Mouse (Mus musculus) hindbrain, embryonic 14.5 days (tissue): ENCODE measurements at regions not wholly inside any gene's neighbourhood (a gene's known extent, or its start where the extent isn't known, plus 50 kb on each side); places are given as distances from the start of the nearest gene placed in this dataset.

Experiments
- ATAC-seq: fragments of 200-750 bp; cut with Nextera tagmentation; 2 replicates; pipeline ENCODE4 v1.8.0; 2017; ENCODE audit warnings: moderate number of reproducible peaks, mild to moderate bottlenecking, moderate TSS enrichment, moderate library complexity; ENCODE audit not compliant: low FRiP score
- DNase-seq: peaks from one replicate; pipeline ENCODE4 v3.0.0-alpha.2; 2015; ENCODE audit warnings: low spot score
- H3K27ac ChIP-seq: fragments of 300-500 bp; sonication (generic); 2 replicates; pipeline ENCODE4 v1.5.1; 2014; ENCODE audit warnings: mild to moderate bottlenecking, moderate library complexity
- H3K27me3 ChIP-seq: fragments of 300-500 bp; sonication (generic); 2 replicates; pipeline ENCODE4 v1.6.1; 2014; ENCODE audit warnings: mild to moderate bottlenecking, low read length, mixed read lengths; ENCODE audit not compliant: control insufficient read depth, insufficient read depth
- H3K36me3 ChIP-seq: fragments of 300-500 bp; sonication (generic); replicated peaks from 2 replicates; pipeline ENCODE4 v1.6.1; 2014; ENCODE audit not compliant: control insufficient read depth, insufficient read depth
- H3K4me1 ChIP-seq: fragments of 300-500 bp; sonication (generic); replicated peaks from 2 replicates; pipeline ENCODE4 v1.6.1; 2014; ENCODE audit warnings: antibody characterized with exemption, low read length, mixed read lengths; ENCODE audit not compliant: control insufficient read depth, insufficient read depth
- H3K4me2 ChIP-seq: fragments of 300-500 bp; sonication (generic); replicated peaks from 2 replicates; pipeline ENCODE4 v1.6.1; 2014; ENCODE audit warnings: mild to moderate bottlenecking, moderate library complexity
- H3K4me3 ChIP-seq: fragments of 300-500 bp; sonication (generic); replicated peaks from 2 replicates; pipeline ENCODE4 v1.5.1; 2014; ENCODE audit warnings: mild to moderate bottlenecking, low read length
- H3K9ac ChIP-seq: fragments of 300-500 bp; sonication (generic); 2 replicates; pipeline ENCODE4 v1.6.1; 2014
- H3K9me3 ChIP-seq: fragments of 300-500 bp; sonication (generic); 2 replicates; pipeline ENCODE4 v1.6.1; 2016; ENCODE audit warnings: low read length; ENCODE audit not compliant: control insufficient read depth
- WGBS: fragments of 180-500 bp; shearing (Covaris S2); extraction: QIAGEN DNeasy Blood & Tissue Kit; methylation state at CpG from one replicate; pipeline ENCODE4 v1.1.7; 2014; 5-methylcytosine and 5-hydroxymethylcytosine counted together

GRCm38 (mm10) chr12:27283964-27284363, 58.4 kb downstream of the Sox11 start:
- Histone ChIP-seq H3K27me3 (no peaks in the 10 kb centered on the region), H3K4me1 (no peaks in the 10 kb centered on the region), H3K36me3 (no peaks in the 10 kb centered on the region), H3K9ac (no peak overlapping the region), H3K27ac (no peak overlapping the region), H3K9me3 (no peaks in the 10 kb centered on the region), H3K4me3 (no peak overlapping the region), H3K4me2 (no peak overlapping the region)
- DNase-seq = no peak
- ATAC-seq = no peak
- WGBS = 69% methylated on average over 6 of the region's 6 CpGs

DNA sequence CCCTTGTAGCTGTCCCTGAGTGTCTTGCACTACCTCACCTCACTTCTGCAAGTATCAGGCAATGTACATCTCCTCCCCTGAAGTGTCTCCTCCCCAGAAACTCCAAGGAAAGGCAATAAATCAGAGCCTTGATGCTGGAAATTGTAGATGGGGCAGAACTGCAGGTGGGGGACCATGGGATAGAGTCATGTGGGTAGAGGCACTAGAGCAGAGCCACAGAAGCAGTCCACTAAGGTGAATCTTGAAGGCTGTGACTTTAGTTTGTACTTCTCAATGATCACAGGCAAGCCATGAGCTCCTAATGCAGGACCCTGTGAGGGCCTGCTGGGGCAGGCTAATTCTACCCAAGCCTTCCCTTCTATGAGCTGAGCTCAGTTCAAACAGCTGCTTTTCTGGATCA, 80.4 kb downstream of the Sox11 start:
- ATAC-seq (no peak), DNase-seq (no peak)
- Histone ChIP-seq H3K9ac (no peak overlapping the region), H3K27me3 (no peaks in the 10 kb centered on the region), H3K4me1 (no peaks in the 10 kb centered on the region), H3K36me3 (no peaks in the 10 kb centered on the region), H3K27ac (no peak overlapping the region), H3K4me2 (no peak overlapping the region), H3K4me3 (no peak overlapping the region), H3K9me3 (no peaks in the 10 kb centered on the region)

GRCm38 (mm10) chr12:27254125-27254524, 88.2 kb downstream of the Sox11 start:
- WGBS = 55% methylated on average over 3 of the region's 3 CpGs
- Histone ChIP-seq H3K27ac (no peak overlapping the region), H3K4me3 (no peak overlapping the region), H3K27me3 (no peaks in the 10 kb centered on the region), H3K9me3 (no peaks in the 10 kb centered on the region), H3K36me3 (no peaks in the 10 kb centered on the region), H3K4me1 (peaks cover 11% of the 10 kb centered on the region), H3K9ac (no peak overlapping the region), H3K4me2 (no peak overlapping the region)
- ATAC-seq = no peak
- peak; percentile 33 for DNase-seq

GRCm38 (mm10) chr12:27251521-27251920, 90.9 kb downstream of the Sox11 start:
- Histone ChIP-seq H3K27ac (no peak overlapping the region), H3K9ac (no peak overlapping the region), H3K27me3 (no peaks in the 10 kb centered on the region), H3K36me3 (no peaks in the 10 kb centered on the region), H3K4me3 (no peak overlapping the region), H3K4me1 (peaks cover 30% of the 10 kb centered on the region), H3K9me3 (no peaks in the 10 kb centered on the region), H3K4me2 (no peak overlapping the region)
- WGBS = 77% methylated on average over 5 of the region's 5 CpGs
- ATAC-seq = no peak
- no peak for DNase-seq

- peak overlapping the region; percentile 21; the same call in 1 of the 2 replicates for H3K4me2 ChIP-seq
- 12% methylated on average over 3 of the region's 3 CpGs for WGBS
- no peak overlapping the region for H3K4me3 ChIP-seq
- peaks cover 30% of the 10 kb centered on the region for H3K4me1 ChIP-seq
- DNase-seq (peak; percentile 56), ATAC-seq (peak; percentile 82)
- H3K9ac ChIP-seq = peak overlapping the region; percentile 46; the same call in 1 of the 2 replicates
- no peaks in the 10 kb centered on the region for H3K27me3 ChIP-seq
- peak overlapping the region; percentile 90 for H3K27ac ChIP-seq
- H3K9me3 ChIP-seq = no peaks in the 10 kb centered on the region
- no peaks in the 10 kb centered on the region for H3K36me3 ChIP-seq
Measured at GRCm38 (mm10) chr12:27248545-27248855, 93.9 kb downstream of the Sox11 start.

- Histone ChIP-seq H3K9ac (peak overlapping the region; percentile 46), H3K4me2 (peak overlapping the region; percentile 21; the same call in 1 of the 2 replicates), H3K27me3 (no peaks in the 10 kb centered on the region), H3K9me3 (no peaks in the 10 kb centered on the region), H3K4me1 (peaks cover 30% of the 10 kb centered on the region), H3K36me3 (no peaks in the 10 kb centered on the region), H3K27ac (peak overlapping the region; percentile 90), H3K4me3 (no peak overlapping the region)
- ATAC-seq (peak; percentile 74), DNase-seq (peak; percentile 26)
- 42% methylated on average over 10 of the region's 10 CpGs for WGBS
Measured at GRCm38 (mm10) chr12:27247756-27248544, 94.4 kb downstream of the Sox11 start.

GRCm38 (mm10) chr12:27235748-27236147, 106.6 kb downstream of the Sox11 start:
- DNase-seq (peak; percentile 18), ATAC-seq (no peak)
- no peaks in the 10 kb centered on the region for H3K9me3 ChIP-seq
- H3K36me3 ChIP-seq = no peaks in the 10 kb centered on the region
- no peaks in the 10 kb centered on the region for H3K4me1 ChIP-seq
- H3K9ac ChIP-seq = no peak overlapping the region
- no peak overlapping the region for H3K27ac ChIP-seq
- no peak overlapping the region for H3K4me2 ChIP-seq
- no peak overlapping the region for H3K4me3 ChIP-seq
- H3K27me3 ChIP-seq = no peaks in the 10 kb centered on the region
- WGBS = 74% methylated on average over 1 of the region's 1 CpGs

DNA sequence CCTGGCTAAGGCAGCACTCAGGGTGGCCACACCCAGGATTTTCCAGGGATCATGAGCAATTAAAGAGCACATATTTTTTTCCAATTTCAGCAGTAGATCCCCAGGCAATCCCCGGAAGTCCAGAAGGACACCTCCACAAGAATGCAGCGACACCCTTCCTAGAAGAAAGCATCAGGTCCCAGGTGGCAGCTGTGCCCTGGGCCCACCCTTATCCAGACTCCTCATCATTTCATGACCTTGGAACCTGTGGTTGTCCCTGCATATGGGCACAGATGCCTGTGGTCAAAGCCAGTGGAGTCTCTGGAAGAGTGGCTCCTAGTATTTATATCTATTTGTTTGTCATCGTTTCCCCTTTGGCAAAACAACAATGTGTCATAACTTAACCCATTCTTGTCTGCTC, 120.8 kb downstream of the Sox11 start:
- DNase-seq (no peak), ATAC-seq (no peak)
- Histone ChIP-seq H3K27me3 (no peaks in the 10 kb centered on the region), H3K9me3 (no peaks in the 10 kb centered on the region), H3K4me2 (no peak overlapping the region), H3K36me3 (no peaks in the 10 kb centered on the region), H3K27ac (no peak overlapping the region), H3K4me3 (no peak overlapping the region), H3K9ac (no peak overlapping the region), H3K4me1 (no peaks in the 10 kb centered on the region)
- WGBS = 92% methylated on average over 3 of the region's 3 CpGs

DNA sequence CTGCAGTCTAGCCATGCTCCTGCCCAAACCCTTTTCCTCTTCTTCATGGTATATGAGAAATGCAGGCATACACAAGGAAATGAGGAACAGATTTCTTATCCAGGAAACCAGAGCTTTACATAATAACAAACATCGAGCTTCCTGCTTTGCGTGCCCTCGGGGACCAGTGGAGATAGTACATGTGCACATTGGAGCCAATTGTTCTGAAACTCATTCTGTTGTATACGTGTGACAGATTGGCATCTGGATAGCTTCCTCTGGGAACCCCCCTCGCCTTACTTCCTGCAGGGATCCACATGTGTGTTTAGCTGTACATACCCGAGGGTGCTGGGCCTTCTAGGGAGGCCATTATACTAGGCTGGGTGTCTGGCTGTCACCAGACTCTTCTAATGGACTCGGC, 141.2 kb downstream of the Sox11 start:
- no peak overlapping the region for H3K4me3 ChIP-seq
- H3K27me3 ChIP-seq = no peaks in the 10 kb centered on the region
- H3K9ac ChIP-seq = no peak overlapping the region
- WGBS = 66% methylated on average over 7 of the region's 7 CpGs
- H3K27ac ChIP-seq = no peak overlapping the region
- no peaks in the 10 kb centered on the region for H3K4me1 ChIP-seq
- H3K36me3 ChIP-seq = no peaks in the 10 kb centered on the region
- no peak for DNase-seq
- H3K9me3 ChIP-seq = no peaks in the 10 kb centered on the region
- H3K4me2 ChIP-seq = no peak overlapping the region
- ATAC-seq = no peak

DNA sequence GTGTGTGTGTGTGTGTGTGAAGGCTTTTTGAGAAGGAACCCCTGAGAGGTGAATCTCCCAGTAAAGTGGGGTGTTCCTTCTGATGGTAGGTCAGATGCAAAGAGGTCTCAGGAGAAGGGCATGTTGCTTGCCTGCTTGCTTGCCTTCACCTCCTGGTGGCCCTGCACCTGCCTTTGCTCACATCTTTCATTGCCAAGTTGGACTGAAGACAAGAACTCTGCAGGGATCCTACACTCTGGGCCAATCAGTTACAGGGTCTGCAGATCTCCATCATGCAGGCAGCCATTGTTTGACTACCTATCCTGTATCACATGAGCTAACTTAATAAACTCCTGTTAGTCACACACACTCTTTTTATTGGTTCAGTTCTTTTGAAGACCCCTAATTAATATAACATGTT, 148.4 kb downstream of the Sox11 start:
- Histone ChIP-seq H3K4me3 (no peak overlapping the region), H3K9me3 (no peaks in the 10 kb centered on the region), H3K9ac (no peak overlapping the region), H3K4me2 (no peak overlapping the region), H3K4me1 (no peaks in the 10 kb centered on the region), H3K36me3 (no peaks in the 10 kb centered on the region), H3K27me3 (no peaks in the 10 kb centered on the region), H3K27ac (no peak overlapping the region)
- no peak for ATAC-seq
- DNase-seq = no peak
